19 mouse cellular contexts compared by ENCODE assay signal in genomic region chr10:128256328-128256727, GRCm38 (mm10). TPM values are rescaled to one million over a fixed set of nuclear protein-coding genes. Genes with fewer than 3 reads are reported as not detected.
"Had no signal": no experiment of that assay in that cellular context is flagged by ENCODE, and none has a peak within 500 bp of the region (broad histone marks: within the 10 kb centered on the region; RNA-seq: fewer than 3 reads in every experiment).

No protein-coding gene starts in this region.

- H3K27ac ChIP-seq: left cerebral cortex, adult 2 months; limb, embryonic 15.5 days; liver, embryonic 14.5 days; neural tube, embryonic 13.5 days had no signal

- H3K4me1 ChIP-seq: limb, embryonic 15.5 days; neural tube, embryonic 13.5 days had no signal

- H3K4me2 ChIP-seq: limb, embryonic 15.5 days; neural tube, embryonic 13.5 days had no signal

- H3K9ac ChIP-seq: limb, embryonic 15.5 days; liver, embryonic 14.5 days; neural tube, embryonic 13.5 days had no signal

- H3K27me3 ChIP-seq: limb, embryonic 15.5 days; neural tube, embryonic 13.5 days had no signal

- H3K9me3 ChIP-seq: limb, embryonic 15.5 days; neural tube, embryonic 13.5 days had no signal

- DNase-seq: kidney, adult 18-20 months; kidney, postnatal 10 days; lung, adult 18-20 months; midbrain, embryonic 14.5 days; retina, postnatal 1 day; right cerebral cortex, postnatal 14 days had no signal

- H3K4me3 ChIP-seq: left cerebral cortex, adult 2 months; limb, embryonic 15.5 days; neural tube, embryonic 13.5 days had no signal

RNA-seq across cellular contexts. Expression of gene Apon, which starts 2.4 kb away (rescaled TPM):
- total RNA-seq: layer of hippocampus, adult 8-10 months; layer of hippocampus, postnatal 14 days; left cerebral cortex, adult 2 months; left cerebral cortex, postnatal 25 days had no signal
- polyA plus RNA-seq: midbrain, embryonic 14.5 days; small intestine, adult 2 months had no signal

RNA-seq across cellular contexts. Expression of gene Apof, which starts 12.1 kb away (rescaled TPM):
- total RNA-seq: layer of hippocampus, adult 8-10 months; layer of hippocampus, postnatal 14 days; left cerebral cortex, adult 2 months; left cerebral cortex, postnatal 25 days had no signal
- polyA plus RNA-seq: kidney, embryonic 14.5 days; limb, embryonic 11.5 days; midbrain, embryonic 14.5 days; neural tube, embryonic 13.5 days; small intestine, adult 2 months had no signal

RNA-seq across cellular contexts. Expression of gene Mip, which starts 30.7 kb away (rescaled TPM):
- total RNA-seq: layer of hippocampus, adult 8-10 months; layer of hippocampus, postnatal 14 days; left cerebral cortex, adult 2 months; left cerebral cortex, postnatal 25 days had no signal
- polyA plus RNA-seq: kidney, embryonic 14.5 days; large intestine, adult 2 months; lung, embryonic 16.5 days; neural tube, embryonic 13.5 days; small intestine, adult 2 months; stomach, embryonic 16.5 days had no signal
